ENCODE assay signal across 19 mouse cellular contexts in genomic region chr1:7535191-7535590, GRCm38 (mm10).
DNase-seq lines count a peak whose midpoint lies in the region; ATAC-seq and TF ChIP-seq lines count a peak whose summit lies in the region.
"Had no signal": no experiment of that assay in that cellular context is flagged by ENCODE, and none has a peak within 500 bp of the region (broad histone marks: within the 10 kb centered on the region; RNA-seq: fewer than 3 reads in every experiment).

No protein-coding gene starts in this region.

- H3K4me1 ChIP-seq in heart, embryonic 12.5 days (replicated peaks), result no peaks in the 10 kb centered on the region
- H3K4me1 ChIP-seq in kidney, embryonic 16.5 days (ENCODE audit: insufficient read depth, low read length), result no peaks in the 10 kb centered on the region
- H3K4me1 ChIP-seq: embryonic facial prominence, embryonic 13.5 days; forebrain, embryonic 12.5 days; heart, embryonic 13.5 days; hindbrain, embryonic 12.5 days had no signal

- TF ChIP-seq CTCF in left cerebral cortex, adult 2 months (IDR thresholded peaks at IDR 0.05), result no peak

- no peak overlapping the region for H3K4me3 ChIP-seq in left cerebral cortex, adult 2 months
- H3K4me3 ChIP-seq in heart, embryonic 12.5 days, result no peak overlapping the region
- no peak overlapping the region for H3K4me3 ChIP-seq in kidney, embryonic 16.5 days (ENCODE audit: low read length)
- H3K4me3 ChIP-seq: embryonic facial prominence, embryonic 13.5 days; forebrain, embryonic 12.5 days; gastrocnemius, adult 2 months; heart, embryonic 13.5 days; hindbrain, embryonic 12.5 days had no signal

- H3K36me3 ChIP-seq in heart, embryonic 12.5 days, result no peaks in the 10 kb centered on the region
- H3K36me3 ChIP-seq in kidney, embryonic 16.5 days (ENCODE audit: insufficient read depth, low read length), result no peaks in the 10 kb centered on the region
- H3K36me3 ChIP-seq: embryonic facial prominence, embryonic 13.5 days; forebrain, embryonic 12.5 days; heart, embryonic 13.5 days; hindbrain, embryonic 12.5 days had no signal

- no peak overlapping the region for H3K27ac ChIP-seq in left cerebral cortex, adult 2 months
- no peak overlapping the region for H3K27ac ChIP-seq in heart, embryonic 12.5 days (ENCODE audit: poor library complexity, severe bottlenecking)
- no peak overlapping the region for H3K27ac ChIP-seq in kidney, embryonic 16.5 days (ENCODE audit: low read length)
- H3K27ac ChIP-seq: embryonic facial prominence, embryonic 13.5 days; forebrain, embryonic 12.5 days; gastrocnemius, adult 2 months; heart, embryonic 13.5 days; hindbrain, embryonic 12.5 days had no signal

- no peaks in the 10 kb centered on the region for H3K27me3 ChIP-seq in heart, embryonic 12.5 days (replicated peaks)
- H3K27me3 ChIP-seq in kidney, embryonic 16.5 days (ENCODE audit: insufficient read depth, low read length), result no peaks in the 10 kb centered on the region
- H3K27me3 ChIP-seq: embryonic facial prominence, embryonic 13.5 days; forebrain, embryonic 12.5 days; heart, embryonic 13.5 days; hindbrain, embryonic 12.5 days had no signal

- H3K9me3 ChIP-seq in heart, embryonic 12.5 days (replicated peaks), result 0 out of 2 replicates have a peak, but pooled peaks cover 3% of the 10 kb centered on the region
- H3K9me3 ChIP-seq in kidney, embryonic 16.5 days (ENCODE audit: low read length), result no peaks in the 10 kb centered on the region
- H3K9me3 ChIP-seq: embryonic facial prominence, embryonic 13.5 days; forebrain, embryonic 12.5 days; heart, embryonic 13.5 days; hindbrain, embryonic 12.5 days had no signal

- intact Hi-C loops in left cerebral cortex, adult 2 months (cut with DNase I), result no loop called here
- intact Hi-C loops in left cerebral cortex, postnatal 14 days (cut with DNase I), result loop anchor here (5.0 kb wide), 1 partner anchor 138 kb away; no protein-coding TSS in a partner anchor

- DNase-seq in left cerebral cortex, adult 9 months (ENCODE audit: low spot score in 2 of 2), result peak; percentile 5 to 35
- DNase-seq in left cerebral cortex, adult 2 months (ENCODE audit: extremely low spot score in 1 of 2, low spot score in 2 of 2), result no peak
- DNase-seq in frontal cortex, adult 2 months (ENCODE audit: extremely low spot score in 1 of 2, low spot score in 1 of 2), result peak; percentile 24 to 25
- peak; percentile 4 to 67 for DNase-seq in left cerebral cortex, postnatal 14 days (ENCODE audit: low spot score in 2 of 2)
- DNase-seq: adrenal gland, adult 2 months; cerebellum, adult 18-20 months; cerebellum, adult 9-11 months; cerebellum, postnatal 36 days; gastrocnemius, adult 2 months; gastrocnemius, postnatal 25 days; heart, postnatal 36 days had no signal

- ATAC-seq in heart, embryonic 12.5 days (ENCODE audit: insufficient number of reproducible peaks, low FRiP score), result no peak
- no peak for ATAC-seq in kidney, embryonic 16.5 days (ENCODE audit: low FRiP score, low TSS enrichment)
- ATAC-seq: hindbrain, embryonic 16.5 days; inflammation-experienced regulatory T-cells, adult 6 months had no signal

- no peak overlapping the region for H3K9ac ChIP-seq in heart, embryonic 12.5 days
- no peak overlapping the region for H3K9ac ChIP-seq in kidney, embryonic 16.5 days (replicated peaks; ENCODE audit: low read length)
- H3K9ac ChIP-seq: embryonic facial prominence, embryonic 13.5 days; forebrain, embryonic 12.5 days; heart, embryonic 13.5 days; hindbrain, embryonic 12.5 days had no signal

- H3K4me2 ChIP-seq in heart, embryonic 12.5 days, result no peak overlapping the region
- H3K4me2 ChIP-seq in kidney, embryonic 16.5 days (replicated peaks; ENCODE audit: low read depth, low read length), result no peak overlapping the region
- H3K4me2 ChIP-seq: embryonic facial prominence, embryonic 13.5 days; forebrain, embryonic 12.5 days; heart, embryonic 13.5 days; hindbrain, embryonic 12.5 days had no signal

Comparison
In these comparisons a context has a peak if more than half of its experiments do, and no peak if none do; other contexts are left out.
1. DNase-seq: peak in left cerebral cortex, adult 9 months (2 of 2), frontal cortex, adult 2 months (2 of 2) and left cerebral cortex, postnatal 14 days (2 of 2); none in left cerebral cortex, adult 2 months (0 of 2).